Mouse (Mus musculus) WW6 (cell line): ENCODE measurements around the gene Hist2h2aa2.
"Not testable (repeated sequence)": the region's sequence is repeated elsewhere in the genome, so short reads cannot be mapped to it uniquely, and the experiment has no call there.

Experiments
- DNase-seq: peaks from one replicate; pipeline ENCODE4 v3.0.0-alpha.2; 2013; ENCODE audit warnings: low read depth, low spot score

The Hist2h2aa2 gene

GRCm38 (mm10) chr3:96236834-96237334, 3.2 kb downstream of the Hist2h2aa2 start:
- DNase-seq: no peak

GRCm38 (mm10) chr3:96235836-96236235, 4.2 kb downstream of the Hist2h2aa2 start:
- no peak for DNase-seq

DNA sequence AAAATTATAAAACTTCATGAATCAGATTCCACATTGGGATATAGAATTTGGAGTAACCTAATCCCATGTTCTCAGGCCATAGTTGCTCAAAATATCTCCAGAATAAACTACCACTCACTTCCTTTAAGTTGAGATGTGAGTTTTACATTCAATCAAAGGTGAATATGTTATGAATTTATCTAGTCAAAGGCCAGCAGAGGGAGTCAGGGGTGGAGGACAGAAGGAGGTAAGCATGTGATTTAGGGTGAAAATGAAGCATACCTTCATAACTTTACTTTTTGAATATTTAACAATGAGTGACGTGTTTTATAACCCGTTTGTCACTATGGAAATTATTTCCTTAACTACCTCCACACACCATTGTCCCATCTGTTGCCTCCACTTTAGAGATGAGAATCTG, 5.2 kb downstream of the Hist2h2aa2 start:
- DNase-seq: no peak

- no peak for DNase-seq
These were observed 8.3 kb downstream of the Hist2h2aa2 start for GRCm38 (mm10) chr3:96231758-96232120.

DNA sequence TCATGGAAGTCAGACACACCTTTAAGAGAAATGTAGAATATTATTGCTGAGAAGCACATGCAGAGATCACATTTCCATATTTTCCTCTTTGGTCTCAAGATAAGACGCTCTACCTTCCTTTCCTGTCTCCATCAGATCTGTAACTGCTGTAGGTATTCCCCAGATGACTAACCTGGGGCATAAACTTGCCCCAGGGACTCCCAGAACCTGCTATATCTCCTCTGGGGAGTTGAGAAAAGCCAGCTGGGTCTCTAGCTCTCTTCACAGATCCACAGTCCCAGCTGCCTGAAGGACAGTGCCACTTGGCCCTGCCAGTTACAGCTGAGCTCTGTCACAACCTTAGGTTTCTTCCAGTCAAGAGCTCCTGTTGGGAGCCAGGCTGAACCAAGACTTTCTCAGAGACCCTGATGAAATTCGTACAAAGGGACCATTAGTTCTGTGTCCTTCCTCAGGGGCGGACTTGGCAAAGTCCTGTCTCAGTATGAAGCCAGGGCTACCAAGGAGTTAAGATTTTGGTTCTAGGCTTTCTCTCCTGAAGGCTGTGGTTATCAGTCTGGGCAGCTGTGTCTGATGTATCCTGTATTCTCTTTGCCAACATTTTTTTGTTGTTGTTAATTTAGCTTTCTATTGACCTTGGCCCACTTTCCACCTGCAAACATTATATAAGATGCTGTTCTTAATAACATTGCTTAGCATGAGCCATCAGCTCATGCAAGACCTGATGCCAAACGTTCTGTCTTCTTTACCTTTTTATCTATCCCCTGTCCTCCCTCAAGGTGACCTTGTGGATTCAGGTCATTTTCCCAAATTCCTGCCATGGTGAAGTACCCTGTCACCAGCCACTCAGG, 8.9 kb downstream of the Hist2h2aa2 start:
- no peak for DNase-seq

DNA sequence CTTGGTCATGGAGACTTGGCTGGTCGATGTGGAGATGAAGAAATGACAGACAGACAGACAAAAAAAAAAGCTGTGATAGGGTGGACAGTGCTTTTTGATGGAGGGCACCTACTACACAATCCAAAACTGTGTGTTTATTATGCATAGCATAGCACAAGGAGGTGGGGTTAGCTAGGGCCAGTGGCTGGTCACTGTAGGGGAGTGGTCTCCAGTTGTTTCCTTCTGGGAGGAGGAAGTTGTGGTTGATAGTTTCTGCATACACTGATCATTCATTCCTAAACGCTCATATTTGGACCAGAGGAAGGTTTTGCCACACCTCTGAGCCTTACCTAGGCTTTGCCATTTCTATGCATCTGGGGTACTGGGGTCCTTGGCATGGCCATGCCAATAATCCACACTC, 9.7 kb downstream of the Hist2h2aa2 start:
- no peak for DNase-seq

DNA sequence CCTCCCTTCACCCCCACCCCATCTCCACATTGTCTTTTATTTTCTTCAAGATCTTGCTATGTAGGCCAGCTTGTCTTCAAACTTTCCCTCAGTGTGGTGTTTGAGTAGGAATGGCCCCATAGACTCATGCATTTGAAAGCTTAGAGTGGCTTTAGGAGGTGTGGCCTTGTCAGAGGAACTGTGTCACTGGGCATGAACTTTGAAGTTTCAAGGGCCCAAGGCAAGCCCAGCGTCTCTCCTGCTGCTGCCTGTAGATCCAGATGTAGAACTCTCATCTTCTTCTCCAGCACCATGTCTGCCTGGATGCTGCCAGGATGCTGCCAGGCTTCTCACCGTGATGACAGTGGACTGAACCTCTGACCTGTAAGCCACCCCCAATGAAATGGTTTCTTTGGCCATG, 11.2 kb downstream of the Hist2h2aa2 start:
- no peak for DNase-seq

- no peak for DNase-seq
These were observed 13.1 kb downstream of the Hist2h2aa2 start for GRCm38 (mm10) chr3:96226695-96227648.

DNA sequence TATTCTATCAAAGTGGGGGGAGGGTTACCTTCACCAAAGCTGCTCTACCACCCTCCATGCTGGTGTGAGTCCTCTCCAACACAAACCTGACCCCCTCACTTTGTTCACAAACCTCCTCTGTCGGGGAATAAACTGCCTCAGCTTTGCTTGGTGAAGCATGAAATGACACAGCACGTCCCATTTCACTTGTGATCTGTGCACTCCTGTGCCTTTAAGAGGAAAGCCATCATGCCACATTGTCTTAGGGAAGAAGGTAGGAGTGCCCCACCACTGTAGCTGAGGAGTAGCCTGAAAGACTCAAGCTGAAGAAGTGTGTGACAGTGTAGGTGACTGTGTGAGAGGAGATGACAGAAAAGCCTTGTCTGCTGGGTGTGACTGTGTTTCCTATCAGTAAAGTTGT, 14.7 kb downstream of the Hist2h2aa2 start:
- DNase-seq: no peak

GRCm38 (mm10) chr3:96222774-96223173, 17.3 kb downstream of the Hist2h2aa2 start:
- DNase-seq: no peak

GRCm38 (mm10) chr3:96221640-96222038, 18.4 kb downstream of the Hist2h2aa2 start:
- DNase-seq: no peak

GRCm38 (mm10) chr3:96220765-96221639, 19.1 kb downstream of the Hist2h2aa2 start, which contains the start of the genes Hist2h2ac and Hist2h2be:
Gene Hist2h2ac, minus strand, starts transcription at chr3:96220880.
Gene Hist2h2be, plus strand, starts transcription at chr3:96221119.
- DNase-seq: no peak

GRCm38 (mm10) chr3:96220131-96220764, 19.8 kb downstream of the Hist2h2aa2 start:
- DNase-seq: not testable (repeated sequence)

DNA sequence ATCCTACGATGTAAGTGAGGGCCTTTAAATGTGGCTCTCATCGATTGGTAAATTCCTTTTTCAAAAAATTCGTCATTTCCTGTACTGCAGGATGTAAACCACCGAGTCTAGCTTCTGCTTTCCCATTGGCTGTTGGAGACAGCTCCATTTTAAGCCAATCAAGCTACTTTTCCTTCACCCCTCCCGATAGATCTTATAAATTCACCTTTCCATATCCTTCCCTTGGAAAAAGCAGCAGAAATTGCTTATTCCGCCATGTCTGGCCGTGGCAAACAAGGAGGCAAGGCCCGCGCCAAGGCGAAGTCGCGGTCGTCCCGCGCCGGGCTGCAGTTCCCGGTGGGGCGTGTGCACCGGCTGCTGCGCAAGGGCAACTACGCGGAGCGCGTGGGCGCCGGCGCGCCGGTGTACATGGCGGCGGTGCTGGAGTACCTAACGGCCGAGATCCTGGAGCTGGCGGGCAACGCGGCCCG, 20.4 kb downstream of the Hist2h2aa2 start, which contains the start of the genes Bola1 and Hist2h2ab:
Gene Bola1 (minus strand): TSS at position 49 of the 470 bp plus-strand sequence.
Gene Hist2h2ab (plus strand): TSS at position 205 of the 470 bp plus-strand sequence.
- DNase-seq: no peak

GRCm38 (mm10) chr3:96219191-96219641, 20.9 kb downstream of the Hist2h2aa2 start:
- DNase-seq: no peak

- no peak for DNase-seq
These were observed 30.8 kb downstream of the Hist2h2aa2 start for GRCm38 (mm10) chr3:96209242-96209641.

- no peak for DNase-seq
These were observed 32.3 kb downstream of the Hist2h2aa2 start for GRCm38 (mm10) chr3:96207819-96208218.

GRCm38 (mm10) chr3:96199731-96200130, 40.3 kb downstream of the Hist2h2aa2 start:
- DNase-seq: no peak

- not testable (repeated sequence) for DNase-seq
These were observed 41.4 kb downstream of the Hist2h2aa2 start for GRCm38 (mm10) chr3:96198601-96199251.

DNA sequence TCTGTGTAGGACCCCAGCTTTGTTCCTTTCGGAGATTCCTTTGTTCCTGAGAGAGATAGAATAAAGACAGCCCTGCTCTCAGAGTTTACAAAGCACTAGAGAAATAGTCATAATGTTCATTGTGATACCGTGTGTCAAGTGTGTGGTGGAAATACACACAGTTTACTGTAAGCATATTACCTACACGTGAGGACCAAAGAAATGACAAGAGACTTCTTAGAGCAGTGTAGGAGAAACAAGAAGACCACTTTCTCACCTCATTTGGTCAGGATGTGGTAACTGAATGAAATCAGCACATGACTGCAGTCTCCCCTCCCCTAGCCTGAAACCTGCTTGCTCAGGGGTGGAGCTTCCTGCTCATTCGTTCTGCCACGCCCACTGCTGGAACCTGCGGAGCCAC, 41.9 kb downstream of the Hist2h2aa2 start:
- DNase-seq: no peak
